Mouse (Mus musculus) embryonic facial prominence, embryonic 13.5 days (tissue): ENCODE measurements around the gene Lzic. TPM values are rescaled to one million over a fixed set of nuclear protein-coding genes. Genes with fewer than 3 reads are reported as not detected.

ENCODE experiments used
- ATAC-seq: fragments of 200-750 bp; cut with Nextera tagmentation; 2 replicates; pipeline ENCODE4 v1.8.0; 2017; ENCODE audit warnings: low read depth; ENCODE audit not compliant: insufficient number of reproducible peaks, insufficient read depth, low FRiP score, low TSS enrichment
- H3K27ac ChIP-seq: fragments of 300-500 bp; sonication (generic); 2 replicates; pipeline ENCODE4 v1.5.1; 2015; ENCODE audit warnings: moderate library complexity, mild to moderate bottlenecking, inconsistent platforms
- H3K27me3 ChIP-seq: fragments of 300-500 bp; sonication (generic); 2 replicates; pipeline ENCODE4 v1.6.1; 2015; ENCODE audit warnings: mild to moderate bottlenecking, inconsistent platforms
- H3K36me3 ChIP-seq: fragments of 300-500 bp; sonication (generic); 2 replicates; pipeline ENCODE4 v1.6.1; 2015; ENCODE audit warnings: mild to moderate bottlenecking, inconsistent platforms
- H3K4me1 ChIP-seq: fragments of 300-500 bp; sonication (generic); 2 replicates; pipeline ENCODE4 v1.6.1; 2015; ENCODE audit warnings: inconsistent platforms
- H3K4me2 ChIP-seq: fragments of 300-500 bp; sonication (generic); 2 replicates; pipeline ENCODE4 v1.6.1; 2015; ENCODE audit warnings: moderate library complexity, mild to moderate bottlenecking, inconsistent platforms
- H3K4me3 ChIP-seq: fragments of 300-500 bp; sonication (generic); 2 replicates; pipeline ENCODE4 v1.5.1; 2015; ENCODE audit warnings: mild to moderate bottlenecking, inconsistent platforms
- H3K9ac ChIP-seq: fragments of 300-500 bp; sonication (generic); 2 replicates; pipeline ENCODE4 v1.6.1; 2015; ENCODE audit warnings: mild to moderate bottlenecking, inconsistent platforms
- H3K9me3 ChIP-seq: fragments of 300-500 bp; sonication (generic); 2 replicates; pipeline ENCODE4 v1.6.1; 2016; ENCODE audit warnings: inconsistent platforms
- WGBS: fragments of 180-500 bp; shearing (Covaris S2); methylation state at CpG from one replicate; pipeline ENCODE4 v1.1.7; 2015; ENCODE audit warnings: mixed read lengths; 5-methylcytosine and 5-hydroxymethylcytosine counted together
- polyA plus RNA-seq: library from polyadenylated mRNA; unstranded; fragments of >200 nt; fragmentation: Nextera tagmentation; extraction: Ambion mirVana; gene quantifications from 2 replicates; pipeline ENCODE4 v1.2.1, GENCODE M21; 2015

The Lzic gene
- 56.5 TPM in 2 replicates for polyA plus RNA-seq

DNA sequence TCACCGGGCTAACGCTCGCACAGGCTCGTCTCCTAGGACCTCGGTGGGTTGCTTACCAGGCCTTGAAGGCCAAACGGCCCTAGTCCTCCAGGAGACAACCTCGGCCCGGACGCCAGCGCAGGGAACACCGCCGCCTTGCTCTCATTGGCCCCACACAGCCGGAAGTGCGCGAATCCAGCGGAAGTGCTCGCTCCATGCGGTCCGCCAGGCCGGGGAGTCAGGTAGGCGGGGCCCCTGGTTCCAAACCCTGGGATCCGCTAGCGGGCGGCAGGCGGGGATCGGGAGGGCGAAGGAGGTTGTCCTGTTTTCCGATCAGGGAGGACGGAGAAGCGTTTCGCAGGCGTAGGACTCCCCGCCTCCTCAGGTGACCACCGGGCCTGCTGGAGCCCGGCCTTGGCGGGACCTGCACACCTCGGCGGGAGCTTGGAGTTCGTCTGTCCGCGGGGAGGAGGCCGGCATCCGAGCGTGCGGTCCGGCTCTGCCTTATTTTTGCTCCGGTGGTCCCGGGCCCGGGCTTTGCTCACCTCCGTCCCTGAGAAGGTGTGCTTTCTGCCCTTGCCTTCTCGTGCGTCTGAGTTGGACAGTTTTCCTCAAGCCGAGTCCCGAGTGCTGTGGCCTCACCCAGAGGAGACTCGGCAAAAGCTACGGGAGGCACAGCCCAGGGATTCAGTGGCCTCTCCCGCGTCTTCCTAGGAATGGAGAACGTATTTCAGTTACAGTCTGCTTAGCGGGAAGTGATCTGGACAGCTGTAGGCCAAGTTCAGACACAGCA is at the start of gene Lzic, which contains the start of gene Nmnat1:
Gene Lzic, plus strand, starts transcription at position 177 of the 772 bp plus-strand sequence.
Gene Nmnat1, minus strand, starts transcription at position 150 of the 772 bp plus-strand sequence.
- Histone ChIP-seq H3K36me3 (peaks cover 33% of the 10 kb centered on the region), H3K4me2 (peak within 1 kb of the TSS; percentile 84), H3K4me1 (peaks cover 23% of the 10 kb centered on the region), H3K9ac (peak within 1 kb of the TSS; percentile 79), H3K27me3 (no peaks in the 10 kb centered on the region), H3K4me3 (peak within 1 kb of the TSS; percentile 63), H3K27ac (peak within 1 kb of the TSS; percentile 75), H3K9me3 (no peaks in the 10 kb centered on the region)
- ATAC-seq = peak; percentile 90
- WGBS = under 1% methylated on average over 60 of the region's 60 CpGs

DNA sequence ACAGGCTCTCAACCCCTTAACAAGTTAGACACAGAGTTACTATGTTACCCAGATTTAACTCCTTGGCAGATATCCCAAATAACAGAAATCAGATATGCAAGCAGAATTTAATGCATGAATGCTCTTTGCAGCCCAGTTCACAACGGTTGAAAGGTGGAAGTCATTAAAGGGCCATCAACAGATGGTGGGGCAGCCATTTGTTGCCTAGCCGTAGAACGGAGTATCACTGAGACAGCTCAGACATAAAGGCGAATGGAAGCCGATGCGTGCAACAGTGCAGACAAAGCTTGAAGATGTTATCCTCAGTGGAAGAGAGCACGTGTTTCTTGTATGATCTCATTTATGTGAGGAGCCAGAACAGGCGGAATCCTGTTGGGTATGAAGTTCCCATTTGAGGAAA is 44.5 kb upstream of the Lzic start:
- no peaks in the 10 kb centered on the region for H3K27me3 ChIP-seq

DNA sequence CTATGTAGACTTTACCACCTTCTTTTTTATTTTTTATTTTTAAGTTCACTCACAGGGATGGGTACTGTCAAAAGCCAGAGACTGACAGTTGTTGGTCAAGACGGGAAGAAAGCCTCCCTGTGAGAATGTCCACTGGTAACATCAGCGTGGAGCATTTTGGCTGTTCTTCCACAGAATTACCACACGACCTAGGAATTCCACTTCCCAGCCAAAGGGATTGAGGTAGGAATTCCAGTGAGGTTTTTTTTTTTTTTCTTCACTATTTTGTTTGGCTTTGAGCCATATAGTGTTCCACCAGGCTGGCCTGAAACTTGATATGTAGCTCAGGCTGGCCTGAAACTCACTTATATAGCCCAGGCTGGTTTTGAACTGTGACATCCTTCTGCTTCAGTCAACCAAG is 42.6 kb upstream of the Lzic start:
- H3K27ac ChIP-seq = no peak overlapping the region
- ATAC-seq = no peak
- H3K4me3 ChIP-seq = no peak overlapping the region
- 46% methylated on average over 3 of the region's 3 CpGs for WGBS
- H3K36me3 ChIP-seq = no peaks in the 10 kb centered on the region
- no peak overlapping the region for H3K4me2 ChIP-seq
- H3K4me1 ChIP-seq = peaks cover 32% of the 10 kb centered on the region
- H3K9me3 ChIP-seq = no peaks in the 10 kb centered on the region
- no peak overlapping the region for H3K9ac ChIP-seq
- H3K27me3 ChIP-seq = no peaks in the 10 kb centered on the region

More for the DNA sequence above, 44.5 kb upstream of the Lzic start:
- H3K4me1 ChIP-seq = peaks cover 24% of the 10 kb centered on the region
- no peaks in the 10 kb centered on the region for H3K9me3 ChIP-seq
- 0 out of 2 replicates have a peak overlapping the region, but pooled peaks have one; percentile 9 for H3K4me2 ChIP-seq
- peak overlapping the region; percentile 51; the same call in 1 of the 2 replicates for H3K27ac ChIP-seq
- ATAC-seq = no peak
- no peaks in the 10 kb centered on the region for H3K36me3 ChIP-seq
- H3K9ac ChIP-seq = 0 out of 2 replicates have a peak overlapping the region, but pooled peaks have one; percentile 44
- H3K4me3 ChIP-seq = no peak overlapping the region
- 35% methylated on average over 8 of the region's 8 CpGs for WGBS

DNA sequence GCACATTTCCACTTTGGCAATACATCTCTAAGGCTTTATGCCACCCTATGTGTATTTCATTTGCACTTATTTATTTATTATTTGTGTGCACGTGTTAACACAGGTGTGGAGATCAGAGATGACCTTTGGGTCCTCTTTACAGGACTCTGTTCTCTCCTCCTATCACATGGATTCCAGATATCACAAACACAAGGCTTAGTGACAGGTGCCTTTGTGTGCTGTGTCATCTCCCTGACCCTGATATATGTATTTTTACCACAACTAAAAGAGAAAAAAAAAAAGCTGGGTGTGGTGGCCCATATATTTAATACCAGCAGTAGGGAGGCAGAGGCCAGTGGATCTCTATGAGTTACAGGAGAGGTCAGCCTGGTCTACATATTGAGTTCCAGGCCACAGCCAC is 40.6 kb upstream of the Lzic start:
- peak overlapping the region; percentile 59 for H3K4me2 ChIP-seq
- 66% methylated on average over 1 of the region's 1 CpGs for WGBS
- H3K27ac ChIP-seq = peak overlapping the region; percentile 91; the same call in 1 of the 2 replicates

GRCm38 (mm10) chr4:149444964-149445701 is 39.9 kb upstream of the Lzic start:
- peak overlapping the region; percentile 91 for H3K27ac ChIP-seq
- H3K4me3 ChIP-seq = peak overlapping the region; percentile 35
- H3K4me1 ChIP-seq = peaks cover 31% of the 10 kb centered on the region
- H3K36me3 ChIP-seq = no peaks in the 10 kb centered on the region
- H3K4me2 ChIP-seq = peak overlapping the region; percentile 59
- no peaks in the 10 kb centered on the region for H3K27me3 ChIP-seq
- under 1% methylated on average over 36 of the region's 36 CpGs for WGBS
- no peaks in the 10 kb centered on the region for H3K9me3 ChIP-seq
- ATAC-seq = peak; percentile 96
- H3K9ac ChIP-seq = peak overlapping the region; percentile 75

More for the DNA sequence above, 40.6 kb upstream of the Lzic start:
- no peak overlapping the region for H3K9ac ChIP-seq
- no peak for ATAC-seq
- no peaks in the 10 kb centered on the region for H3K36me3 ChIP-seq
- peaks cover 32% of the 10 kb centered on the region for H3K4me1 ChIP-seq
- H3K9me3 ChIP-seq = no peaks in the 10 kb centered on the region
- H3K27me3 ChIP-seq = no peaks in the 10 kb centered on the region
- H3K4me3 ChIP-seq = no peak overlapping the region

- Histone ChIP-seq H3K36me3 (no peaks in the 10 kb centered on the region), H3K9me3 (no peaks in the 10 kb centered on the region), H3K4me1 (peaks cover 24% of the 10 kb centered on the region), H3K27me3 (no peaks in the 10 kb centered on the region), H3K4me3 (peak overlapping the region; percentile 35), H3K27ac (peak overlapping the region; percentile 91), H3K4me2 (peak overlapping the region; percentile 59), H3K9ac (0 out of 2 replicates have a peak overlapping the region, but pooled peaks have one; percentile 75)
- WGBS = 1% methylated on average over 11 of the region's 11 CpGs
- ATAC-seq = peak; percentile 46; the same call in 1 of the 2 replicates
Observed at GRCm38 (mm10) chr4:149445868-149446267, 39.2 kb upstream of the Lzic start.

DNA sequence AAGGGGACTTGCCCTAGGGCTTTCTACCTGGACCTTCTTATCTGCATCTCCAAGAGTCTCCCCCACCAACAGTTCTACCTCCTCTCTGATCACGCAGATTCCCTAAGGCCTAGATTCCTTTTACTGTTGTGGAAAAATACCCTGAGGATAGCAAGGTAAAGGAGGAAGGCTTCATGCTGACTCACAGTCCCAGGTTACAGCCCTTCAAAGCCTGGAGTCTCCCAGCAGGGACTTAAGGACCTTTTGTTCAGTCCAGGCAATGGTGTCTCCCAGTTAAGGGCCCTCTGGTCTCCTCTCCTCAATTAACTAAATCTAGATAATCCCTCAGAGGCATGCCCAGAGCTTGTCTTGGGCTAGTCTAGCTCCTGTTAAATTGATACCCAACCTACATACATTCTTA is 38.7 kb upstream of the Lzic start:
- 28% methylated on average over 1 of the region's 1 CpGs for WGBS
- peak overlapping the region; percentile 59 for H3K4me2 ChIP-seq
- H3K4me3 ChIP-seq = peak overlapping the region; percentile 35
- no peak for ATAC-seq
- no peaks in the 10 kb centered on the region for H3K27me3 ChIP-seq
- H3K27ac ChIP-seq = peak overlapping the region; percentile 91
- peaks cover 22% of the 10 kb centered on the region for H3K4me1 ChIP-seq
- 0 out of 2 replicates have a peak overlapping the region, but pooled peaks have one; percentile 75 for H3K9ac ChIP-seq
- no peaks in the 10 kb centered on the region for H3K9me3 ChIP-seq
- H3K36me3 ChIP-seq = no peaks in the 10 kb centered on the region

DNA sequence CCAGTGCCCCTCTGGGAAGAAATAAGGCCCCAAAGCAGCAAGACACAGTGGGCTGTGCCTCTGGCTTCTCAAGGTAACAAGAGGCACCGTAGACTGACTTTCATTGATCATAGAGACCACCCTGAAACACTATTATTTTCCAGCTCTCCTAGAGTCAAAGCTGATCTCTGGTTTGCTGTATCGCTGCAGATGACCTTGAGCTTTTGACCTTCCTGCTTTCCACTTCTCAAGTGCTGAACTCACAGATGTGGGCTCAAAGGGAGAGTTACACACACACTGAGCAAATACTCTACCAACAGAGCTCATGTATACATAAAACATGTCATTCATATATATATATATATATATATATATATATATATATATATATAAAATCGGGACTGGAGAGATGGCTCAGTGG is 34.4 kb upstream of the Lzic start:
- no peak for ATAC-seq
- no peak overlapping the region for H3K9ac ChIP-seq
- no peaks in the 10 kb centered on the region for H3K36me3 ChIP-seq
- no peak overlapping the region for H3K27ac ChIP-seq
- no peak overlapping the region for H3K4me2 ChIP-seq
- H3K4me3 ChIP-seq = no peak overlapping the region
- no peaks in the 10 kb centered on the region for H3K9me3 ChIP-seq
- no peaks in the 10 kb centered on the region for H3K27me3 ChIP-seq
- WGBS = 82% methylated on average over 3 of the region's 3 CpGs
- H3K4me1 ChIP-seq = peaks cover 8% of the 10 kb centered on the region

- no peak for ATAC-seq
- Histone ChIP-seq H3K4me1 (no peaks in the 10 kb centered on the region), H3K4me2 (no peak overlapping the region), H3K36me3 (no peaks in the 10 kb centered on the region), H3K4me3 (no peak overlapping the region), H3K27me3 (no peaks in the 10 kb centered on the region), H3K27ac (no peak overlapping the region), H3K9me3 (no peaks in the 10 kb centered on the region), H3K9ac (no peak overlapping the region)
- 78% methylated on average over 4 of the region's 4 CpGs for WGBS
Observed at GRCm38 (mm10) chr4:149453656-149454055, 31.4 kb upstream of the Lzic start.

DNA sequence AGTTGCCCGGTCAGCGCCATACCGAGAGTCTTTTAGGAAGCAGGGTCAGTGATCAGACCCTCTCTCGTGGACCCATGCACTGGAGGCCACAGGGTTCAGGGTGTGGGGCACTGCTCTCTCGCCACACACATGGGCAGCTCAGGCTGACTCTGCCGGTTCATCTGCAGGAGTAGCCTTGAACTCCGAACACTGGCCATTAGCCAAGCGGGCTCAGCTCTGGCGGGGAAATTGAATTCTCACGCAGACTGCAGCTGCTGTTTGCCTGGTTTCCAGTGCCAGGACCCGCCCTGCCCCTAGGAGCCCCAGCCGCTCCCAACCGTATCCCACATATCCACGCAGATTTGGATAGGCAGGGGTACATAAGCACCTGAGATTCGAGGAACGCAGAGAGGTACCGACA is 30.8 kb upstream of the Lzic start:
- H3K9me3 ChIP-seq = no peaks in the 10 kb centered on the region
- no peak for ATAC-seq
- H3K9ac ChIP-seq = no peak overlapping the region
- no peak overlapping the region for H3K4me3 ChIP-seq
- H3K27ac ChIP-seq = no peak overlapping the region
- no peaks in the 10 kb centered on the region for H3K27me3 ChIP-seq
- WGBS = 83% methylated on average over 17 of the region's 17 CpGs
- no peaks in the 10 kb centered on the region for H3K36me3 ChIP-seq
- no peaks in the 10 kb centered on the region for H3K4me1 ChIP-seq
- no peak overlapping the region for H3K4me2 ChIP-seq

GRCm38 (mm10) chr4:149454879-149455278 is 30.1 kb upstream of the Lzic start, which contains the start of gene Rbp7:
Gene Rbp7, minus strand, starts transcription at chr4:149454978.
- Histone ChIP-seq H3K9me3 (no peaks in the 10 kb centered on the region), H3K36me3 (no peaks in the 10 kb centered on the region), H3K4me1 (no peaks in the 10 kb centered on the region), H3K27me3 (no peaks in the 10 kb centered on the region), H3K9ac (no peak within 1 kb of the TSS), H3K27ac (no peak within 1 kb of the TSS), H3K4me3 (no peak within 1 kb of the TSS), H3K4me2 (no peak within 1 kb of the TSS)
- no peak for ATAC-seq
- 53% methylated on average over 8 of the region's 8 CpGs for WGBS
